Mouse (Mus musculus) ES-Bruce4 (cell line): Measurements from ENCODE around the gene Fam155a. TPM values are rescaled to one million over a fixed set of nuclear protein-coding genes. Genes with fewer than 3 reads are reported as not detected.

ENCODE experiments used
- H3K27ac ChIP-seq: 2 replicates; pipeline ENCODE4 v1.5.1; 2012; ENCODE audit warnings: low read length, inconsistent platforms; ENCODE audit not compliant: insufficient read depth
- H3K27me3 ChIP-seq: 2 replicates; pipeline ENCODE4 v1.6.1; 2012; ENCODE audit warnings: mild to moderate bottlenecking, low read length, inconsistent platforms; ENCODE audit not compliant: control insufficient read depth, poor library complexity, insufficient read depth, severe bottlenecking
- H3K36me3 ChIP-seq: 2 replicates; pipeline ENCODE4 v1.6.1; 2012; ENCODE audit warnings: inconsistent platforms, mild to moderate bottlenecking, low read length, moderate library complexity; ENCODE audit not compliant: control insufficient read depth, poor library complexity, insufficient read depth, severe bottlenecking
- H3K4me1 ChIP-seq: one replicate; pipeline ENCODE4 v1.8.1; 2011; ENCODE audit warnings: low read length; ENCODE audit not compliant: control insufficient read depth, insufficient read depth
- H3K4me3 ChIP-seq: 2 replicates; pipeline ENCODE4 v1.5.1; 2011; ENCODE audit warnings: low read depth, mild to moderate bottlenecking, low read length
- H3K9ac ChIP-seq: 2 replicates; pipeline ENCODE4 v1.6.1; 2012; ENCODE audit warnings: low read depth, mild to moderate bottlenecking, inconsistent platforms; ENCODE audit not compliant: poor library complexity, severe bottlenecking
- H3K9me3 ChIP-seq: replicated peaks from 2 replicates; pipeline ENCODE4 v1.6.1; 2012; ENCODE audit warnings: mild to moderate bottlenecking, low read length, inconsistent platforms; ENCODE audit not compliant: control insufficient read depth, poor library complexity, insufficient read depth, severe bottlenecking
- CTCF ChIP-seq: IDR thresholded peaks from one replicate; pipeline ENCODE4 v1.8.1; 2011; ENCODE audit warnings: low read depth, low read length
- EP300 ChIP-seq: IDR thresholded peaks from 2 replicates; pipeline ENCODE4 v1.6.1; 2011; ENCODE audit warnings: low read depth, low read length; ENCODE audit not compliant: insufficient read depth
- POLR2A ChIP-seq: IDR thresholded peaks from one replicate; pipeline ENCODE4 v1.8.1; 2011; ENCODE audit warnings: low read length; ENCODE audit not compliant: insufficient read depth
- polyA plus RNA-seq: library from polyadenylated mRNA; stranded (reverse); fragments of >200 nt; gene quantifications from 2 replicates; pipeline ENCODE4 v1.2.4, GENCODE M21; 2011; ENCODE audit warnings: low read depth; ENCODE audit not compliant: missing spikeins, insufficient read depth, insufficient read length

The Fam155a gene
- polyA plus RNA-seq, 1 experiment, result not detected

DNA sequence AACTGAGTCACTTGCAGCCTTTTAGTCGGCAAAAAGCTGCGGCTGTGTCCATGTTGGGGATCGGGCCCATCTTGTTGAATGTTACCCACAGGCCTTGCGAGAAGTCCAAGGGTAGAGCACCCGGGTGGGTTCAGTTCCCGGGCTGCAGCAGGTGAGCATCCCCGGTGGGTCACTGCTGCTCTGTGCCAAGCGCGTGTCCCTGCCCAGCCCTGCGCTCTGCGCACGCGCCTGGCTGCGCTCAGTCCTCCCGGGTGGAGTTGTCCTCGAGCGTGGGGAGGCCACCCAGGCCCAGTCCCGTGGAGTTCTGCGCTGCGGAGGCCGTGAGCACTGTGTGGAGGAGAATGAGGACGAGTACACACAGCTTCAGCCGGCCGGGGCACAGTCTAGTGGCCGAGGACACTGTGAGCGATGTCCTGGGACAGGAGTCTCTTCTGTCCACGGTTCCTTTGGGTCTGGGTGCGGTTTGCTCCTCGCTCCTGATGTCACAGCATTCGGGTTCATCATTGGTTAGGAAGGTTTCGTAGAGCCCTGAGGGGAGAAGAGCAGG is 563.4 kb downstream of the Fam155a start:
- H3K27me3 ChIP-seq, result no peaks in the 10 kb centered on the region; the same call in 1 of the 2 replicates
- TF ChIP-seq CTCF (no peak), EP300 (no peak), POLR2A (no peak)
- no peak overlapping the region for H3K9ac ChIP-seq
- H3K4me1 ChIP-seq, result peaks cover 2% of the 10 kb centered on the region
- H3K4me3 ChIP-seq, result peak overlapping the region; percentile 38
- H3K36me3 ChIP-seq, result no peaks in the 10 kb centered on the region
- H3K9me3 ChIP-seq, result no peaks in the 10 kb centered on the region
- no peak overlapping the region for H3K27ac ChIP-seq

DNA sequence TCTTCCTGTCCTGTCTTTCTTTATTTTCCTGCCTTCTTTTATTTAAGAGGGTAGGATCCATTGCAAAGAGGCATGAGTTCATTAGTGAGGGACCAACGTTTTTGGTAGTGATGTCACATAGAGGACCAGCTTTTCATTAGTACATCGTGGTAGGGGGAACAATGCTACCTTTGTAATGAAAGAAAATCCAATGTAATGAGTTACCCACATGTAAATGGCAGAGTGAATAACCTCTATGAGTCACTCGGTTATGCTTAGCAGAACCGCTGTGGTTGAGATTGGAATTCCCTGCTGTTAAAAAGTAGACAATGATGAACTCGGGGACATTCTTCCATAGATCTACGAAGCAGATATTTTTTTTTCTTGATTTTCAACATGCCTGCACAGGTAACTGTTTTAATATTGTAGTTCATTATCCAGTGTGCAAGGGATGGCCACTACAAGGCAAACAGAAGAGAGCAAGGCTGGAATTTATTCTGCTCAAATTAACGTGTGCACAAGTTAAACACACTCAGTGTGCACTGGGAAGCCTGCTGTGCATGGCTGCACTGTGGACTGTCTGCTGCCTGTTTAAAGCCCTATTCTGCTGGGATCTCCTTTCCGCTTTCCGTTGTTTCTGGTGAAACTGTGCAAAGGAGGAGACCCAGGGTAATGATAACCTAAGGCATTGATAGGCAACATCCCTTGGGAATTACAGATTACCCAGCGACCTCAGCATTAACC is 566.5 kb downstream of the Fam155a start:
- H3K36me3 ChIP-seq, result no peaks in the 10 kb centered on the region
- no peak overlapping the region for H3K27ac ChIP-seq
- no peaks in the 10 kb centered on the region for H3K9me3 ChIP-seq
- no peak overlapping the region for H3K9ac ChIP-seq
- no peak for TF ChIP-seq POLR2A
- no peak for TF ChIP-seq EP300
- TF ChIP-seq CTCF, result no peak
- H3K4me1 ChIP-seq, result peaks cover 2% of the 10 kb centered on the region
- H3K4me3 ChIP-seq, result no peak overlapping the region
- no peaks in the 10 kb centered on the region; the same call in 1 of the 2 replicates for H3K27me3 ChIP-seq

DNA sequence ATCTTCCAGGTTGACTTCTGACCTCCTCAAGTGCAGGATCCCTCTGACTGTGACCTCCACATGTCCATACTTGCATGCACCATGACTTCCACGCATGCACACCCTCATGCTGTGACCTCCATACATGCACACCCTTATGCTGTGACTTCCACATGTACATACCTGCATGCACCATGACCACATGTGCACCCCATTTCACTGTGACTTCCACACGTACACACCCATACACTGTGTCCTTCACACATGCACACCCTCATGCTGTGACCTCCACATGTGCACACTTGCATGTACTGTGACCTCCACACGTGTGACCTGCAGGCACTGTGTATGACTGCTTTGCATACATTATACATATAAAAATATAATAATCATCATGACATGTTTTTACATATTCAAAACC is 570.9 kb downstream of the Fam155a start:
- H3K4me3 ChIP-seq, result no peak overlapping the region
- no peaks in the 10 kb centered on the region for H3K9me3 ChIP-seq
- no peak for TF ChIP-seq EP300
- TF ChIP-seq POLR2A, result no peak
- no peak for TF ChIP-seq CTCF
- no peaks in the 10 kb centered on the region for H3K36me3 ChIP-seq
- H3K9ac ChIP-seq, result no peak overlapping the region
- H3K27ac ChIP-seq, result no peak overlapping the region
- H3K4me1 ChIP-seq, result no peaks in the 10 kb centered on the region
- H3K27me3 ChIP-seq, result no peaks in the 10 kb centered on the region; the same call in 1 of the 2 replicates

DNA sequence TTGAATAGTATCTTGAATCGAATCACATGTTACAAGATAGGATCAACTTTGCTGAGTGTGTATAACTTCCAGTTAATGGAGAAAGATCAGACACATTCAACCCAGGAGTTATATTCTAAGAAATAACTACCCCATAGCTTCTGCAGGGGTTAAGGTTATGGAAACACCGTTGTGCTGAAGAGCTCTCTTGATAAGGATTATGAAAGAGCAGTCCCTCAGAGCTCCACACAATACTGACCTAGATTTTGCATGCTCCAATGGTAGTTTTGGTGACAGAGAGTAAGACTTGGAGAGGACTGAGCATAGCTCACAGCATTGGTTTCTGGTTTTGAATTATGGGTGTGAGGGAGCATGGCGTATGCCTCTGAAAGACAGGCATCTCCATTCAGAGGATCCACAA is 579.3 kb downstream of the Fam155a start:
- Histone ChIP-seq H3K9ac (no peak overlapping the region), H3K36me3 (no peaks in the 10 kb centered on the region), H3K27ac (no peak overlapping the region), H3K27me3 (no peaks in the 10 kb centered on the region), H3K9me3 (no peaks in the 10 kb centered on the region), H3K4me3 (no peak overlapping the region), H3K4me1 (no peaks in the 10 kb centered on the region)
- no peak for TF ChIP-seq CTCF
- no peak for TF ChIP-seq EP300

DNA sequence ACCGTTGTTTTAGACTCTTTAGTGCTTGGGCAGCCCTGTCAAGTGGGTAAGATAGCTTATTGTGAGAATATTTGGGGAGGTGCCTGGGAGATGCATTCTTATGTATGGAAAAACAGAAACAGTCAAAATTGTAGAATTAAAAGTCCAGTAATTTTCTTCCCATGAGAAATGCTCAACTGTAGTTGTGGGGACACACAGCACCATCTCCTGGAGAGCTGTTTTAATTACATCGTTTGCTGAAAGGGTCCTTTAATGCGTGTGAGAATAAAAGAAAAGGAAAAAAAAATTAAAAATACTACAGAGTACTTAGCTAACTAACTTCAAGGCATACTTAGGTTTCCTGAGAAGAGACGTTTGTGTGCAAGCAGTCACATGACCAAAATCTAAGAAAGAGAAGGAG is 582.3 kb downstream of the Fam155a start:
- no peak overlapping the region for H3K4me3 ChIP-seq
- no peak for TF ChIP-seq POLR2A
- no peak for TF ChIP-seq CTCF
- TF ChIP-seq EP300, result no peak
- H3K9ac ChIP-seq, result no peak overlapping the region
- H3K36me3 ChIP-seq, result no peaks in the 10 kb centered on the region
- no peaks in the 10 kb centered on the region for H3K4me1 ChIP-seq
- no peak overlapping the region for H3K27ac ChIP-seq
- no peaks in the 10 kb centered on the region for H3K27me3 ChIP-seq
- no peaks in the 10 kb centered on the region; the same call in 1 of the 2 replicates for H3K9me3 ChIP-seq

DNA sequence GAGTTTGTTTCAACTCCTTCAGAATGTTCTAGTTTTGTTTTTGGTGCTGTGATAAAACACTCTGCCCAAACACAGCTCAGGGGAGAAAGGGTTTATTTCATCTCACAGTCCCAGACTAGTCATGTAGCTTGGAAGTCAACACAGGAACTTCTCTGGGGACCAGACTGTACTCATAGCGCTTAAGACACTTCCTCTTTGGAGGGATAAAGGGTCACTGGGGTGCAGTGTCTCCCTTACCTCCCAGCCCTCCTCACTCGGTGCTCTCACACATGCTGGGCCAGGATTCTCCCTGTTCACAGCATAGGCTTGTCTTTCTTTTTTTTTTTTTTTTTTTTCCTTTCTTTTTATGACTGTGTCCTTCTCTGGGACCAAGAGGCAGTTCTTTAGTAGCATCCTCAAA is 585.8 kb downstream of the Fam155a start:
- no peak overlapping the region for H3K9ac ChIP-seq
- TF ChIP-seq POLR2A (no peak), CTCF (no peak), EP300 (no peak)
- no peaks in the 10 kb centered on the region for H3K4me1 ChIP-seq

More for the DNA sequence above, 585.8 kb downstream of the Fam155a start:
- H3K36me3 ChIP-seq, result no peaks in the 10 kb centered on the region
- H3K27ac ChIP-seq, result no peak overlapping the region
- no peaks in the 10 kb centered on the region; the same call in 1 of the 2 replicates for H3K9me3 ChIP-seq
- no peak overlapping the region for H3K4me3 ChIP-seq
- no peaks in the 10 kb centered on the region for H3K27me3 ChIP-seq
